Mouse (Mus musculus): ENCODE data around the gene Etl4. TPM values are rescaled to one million over a fixed set of nuclear protein-coding genes. Genes with fewer than 3 reads are reported as not detected.
"Not testable (repeated sequence)": the region's sequence is repeated elsewhere in the genome, so short reads cannot be mapped to it uniquely, and the experiment has no call there.

The Etl4 gene
- total and polyA plus RNA-seq, 2 experiments from 2014 or later: 6.4 to 14.8 TPM

DNA sequence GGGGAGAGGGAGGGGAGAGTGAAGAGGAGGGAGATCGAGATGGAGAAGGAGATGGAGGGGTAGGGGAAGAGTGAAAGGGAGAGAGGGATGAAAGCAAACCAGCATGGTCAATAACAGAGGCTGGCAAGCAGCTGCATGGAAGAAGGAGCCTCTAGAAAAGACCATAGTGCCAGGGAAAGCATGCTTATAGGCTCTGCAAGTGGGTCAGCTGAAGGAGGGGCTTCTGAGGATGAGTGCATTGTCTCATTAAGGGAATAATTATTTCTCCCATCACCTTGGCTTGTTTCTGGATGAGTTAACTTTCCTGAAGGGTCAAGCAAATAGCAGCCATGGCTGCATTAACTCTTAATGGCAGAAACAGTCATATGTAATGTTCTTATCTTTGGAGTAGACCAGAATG is 228.8 kb downstream of the Etl4 start:
- Histone ChIP-seq H3K4me1 (ENCODE audit: insufficient read depth, low read length) (no peaks in the 10 kb centered on the region), H3K9me3 (ENCODE audit: low read length) (no peaks in the 10 kb centered on the region), H3K4me3 (ENCODE audit: low read length) (no peak overlapping the region), H3K4me2 (ENCODE audit: low read depth, low read length) (no peak overlapping the region), H3K9ac (replicated peaks; ENCODE audit: low read length) (no peak overlapping the region), H3K27me3 (ENCODE audit: insufficient read depth, low read length) (no peaks in the 10 kb centered on the region), H3K27ac (no peak overlapping the region), H3K36me3 (ENCODE audit: insufficient read depth, low read length) (no peaks in the 10 kb centered on the region)
- no peak for DNase-seq (ENCODE audit: low spot score)
- WGBS: 58% methylated on average over 1 of the region's 1 CpGs
- no peak for TF ChIP-seq CTCF (IDR thresholded peaks at IDR 0.05; ENCODE audit: low read depth)
- no peak for ATAC-seq

DNA sequence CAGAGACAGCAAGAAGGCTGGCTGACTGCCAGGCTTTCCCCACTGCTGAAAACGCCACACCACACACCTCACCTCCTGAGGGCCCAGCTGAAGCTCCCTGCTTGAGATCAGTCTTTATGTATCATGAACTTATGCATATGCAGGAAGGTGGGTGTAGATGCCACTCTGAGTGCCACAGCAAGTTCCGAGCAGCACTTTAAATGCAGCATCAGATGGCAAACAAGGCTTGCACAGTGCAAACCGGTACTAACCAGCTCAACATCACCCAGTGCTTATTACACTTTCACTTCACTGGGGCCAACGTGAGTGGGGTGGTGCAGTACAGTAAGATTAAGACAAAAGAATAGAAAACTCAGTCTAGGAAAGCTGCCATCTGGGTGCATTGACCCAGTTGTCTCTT is 235.8 kb downstream of the Etl4 start:
- DNase-seq (ENCODE audit: low spot score) (no peak), ATAC-seq (peak; percentile 55; the same call in 1 of the 2 replicates)

DNA sequence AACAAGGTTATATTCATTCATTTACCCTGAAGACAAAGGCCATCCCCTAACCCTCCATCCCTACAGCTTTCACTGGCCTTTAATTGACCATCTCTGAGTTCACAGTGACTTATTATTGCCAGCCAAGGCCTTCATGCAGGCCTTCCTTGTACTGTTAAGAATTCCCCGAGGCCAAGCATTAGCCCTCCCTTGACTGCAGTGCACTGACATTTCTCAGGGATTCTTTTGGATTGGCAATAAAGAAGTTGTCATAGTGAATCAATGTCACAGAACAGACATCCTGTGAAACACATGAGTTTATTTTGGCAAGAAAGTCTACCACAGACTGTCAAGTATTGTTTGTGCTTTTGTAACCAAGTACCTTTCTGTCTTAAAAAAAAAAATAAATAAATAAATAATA is 257.5 kb downstream of the Etl4 start:
- no peak for TF ChIP-seq CTCF (IDR thresholded peaks at IDR 0.05; ENCODE audit: low read depth)
- Histone ChIP-seq H3K4me2 (ENCODE audit: low read depth, low read length) (no peak overlapping the region), H3K9ac (replicated peaks; ENCODE audit: low read length) (no peak overlapping the region), H3K36me3 (ENCODE audit: insufficient read depth, low read length) (no peaks in the 10 kb centered on the region), H3K27me3 (ENCODE audit: insufficient read depth, low read length) (no peaks in the 10 kb centered on the region), H3K4me1 (ENCODE audit: insufficient read depth, low read length) (no peaks in the 10 kb centered on the region), H3K4me3 (ENCODE audit: low read length) (no peak overlapping the region), H3K27ac (no peak overlapping the region), H3K9me3 (ENCODE audit: low read length) (no peaks in the 10 kb centered on the region)
- peak; percentile 61 for DNase-seq (ENCODE audit: low spot score)
- WGBS: 37% methylated on average over 1 of the region's 1 CpGs
- ATAC-seq: 0 out of 2 replicates have a peak, but pooled peaks have one; percentile 51

More for the DNA sequence above, 235.8 kb downstream of the Etl4 start:
- H3K27ac ChIP-seq: no peak overlapping the region
- WGBS: 51% methylated on average over 4 of the region's 4 CpGs
- 0 out of 2 replicates have a peak, but pooled peaks cover 4% of the 10 kb centered on the region for H3K4me1 ChIP-seq (ENCODE audit: insufficient read depth, low read length)
- no peak overlapping the region for H3K4me2 ChIP-seq (ENCODE audit: low read depth, low read length)
- no peak overlapping the region for H3K9ac ChIP-seq (replicated peaks; ENCODE audit: low read length)
- no peaks in the 10 kb centered on the region for H3K27me3 ChIP-seq (ENCODE audit: insufficient read depth, low read length)
- no peak overlapping the region for H3K4me3 ChIP-seq (ENCODE audit: low read length)
- H3K9me3 ChIP-seq (ENCODE audit: low read length): no peaks in the 10 kb centered on the region
- TF ChIP-seq CTCF (IDR thresholded peaks at IDR 0.05; ENCODE audit: low read depth): no peak
- H3K36me3 ChIP-seq (ENCODE audit: insufficient read depth, low read length): no peaks in the 10 kb centered on the region

DNA sequence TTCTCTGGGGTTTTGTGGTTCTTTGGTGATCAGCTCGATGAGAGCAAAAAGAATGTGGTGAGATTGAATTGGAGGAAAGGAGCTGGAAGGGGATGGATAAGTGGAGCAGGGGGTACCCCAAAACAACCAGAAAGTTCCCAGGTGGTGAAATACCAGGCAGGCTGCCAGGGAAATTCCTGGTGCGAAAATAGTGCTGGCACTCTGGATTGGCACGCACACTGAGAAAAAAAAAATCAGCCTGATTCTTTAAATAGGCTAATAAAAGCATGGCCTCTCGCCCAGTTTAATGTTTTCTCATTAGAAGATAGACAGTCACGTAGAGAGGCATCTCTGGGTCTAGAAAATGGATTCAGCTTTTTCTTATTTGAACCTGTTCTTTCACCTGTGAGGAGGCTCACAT is 258.0 kb downstream of the Etl4 start:
- no peaks in the 10 kb centered on the region for H3K27me3 ChIP-seq (ENCODE audit: insufficient read depth, low read length)
- TF ChIP-seq CTCF (IDR thresholded peaks at IDR 0.05; ENCODE audit: low read depth): no peak
- no peak overlapping the region for H3K4me3 ChIP-seq (ENCODE audit: low read length)
- no peak for ATAC-seq
- DNase-seq (ENCODE audit: low spot score): peak; percentile 12
- no peaks in the 10 kb centered on the region for H3K36me3 ChIP-seq (ENCODE audit: insufficient read depth, low read length)
- no peaks in the 10 kb centered on the region for H3K9me3 ChIP-seq (ENCODE audit: low read length)
- no peak overlapping the region for H3K27ac ChIP-seq
- H3K4me2 ChIP-seq (ENCODE audit: low read depth, low read length): no peak overlapping the region
- H3K9ac ChIP-seq (replicated peaks; ENCODE audit: low read length): no peak overlapping the region
- H3K4me1 ChIP-seq (ENCODE audit: insufficient read depth, low read length): no peaks in the 10 kb centered on the region
- WGBS: 39% methylated on average over 5 of the region's 5 CpGs

DNA sequence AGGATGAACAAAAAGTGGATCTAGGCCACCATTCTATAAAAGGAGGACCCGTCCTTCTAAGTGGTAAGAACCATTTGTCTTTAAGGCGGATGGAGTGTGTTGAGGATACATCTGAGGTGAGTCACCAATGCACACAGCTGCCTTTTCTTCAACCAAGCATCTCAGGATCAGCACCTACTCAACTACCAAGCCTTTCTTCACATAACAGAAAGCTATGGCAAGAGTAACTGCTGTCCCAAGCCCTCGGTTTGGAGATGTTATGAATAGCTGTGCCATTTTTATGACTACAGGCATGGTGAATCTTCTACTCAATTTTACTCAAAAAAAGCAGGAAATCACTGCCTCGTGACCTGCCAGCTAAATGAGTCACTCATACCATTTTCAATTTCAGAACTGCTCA is 258.6 kb downstream of the Etl4 start:
- Histone ChIP-seq H3K9me3 (ENCODE audit: low read length) (no peaks in the 10 kb centered on the region), H3K4me1 (ENCODE audit: insufficient read depth, low read length) (no peaks in the 10 kb centered on the region), H3K4me3 (ENCODE audit: low read length) (no peak overlapping the region), H3K27ac (no peak overlapping the region), H3K27me3 (ENCODE audit: insufficient read depth, low read length) (no peaks in the 10 kb centered on the region), H3K9ac (replicated peaks; ENCODE audit: low read length) (no peak overlapping the region), H3K36me3 (ENCODE audit: insufficient read depth, low read length) (no peaks in the 10 kb centered on the region), H3K4me2 (ENCODE audit: low read depth, low read length) (no peak overlapping the region)
- DNase-seq (ENCODE audit: low spot score) (no peak), ATAC-seq (no peak)
- WGBS: 86% methylated on average over 4 of the region's 4 CpGs
- no peak for TF ChIP-seq CTCF (IDR thresholded peaks at IDR 0.05; ENCODE audit: low read depth)

DNA sequence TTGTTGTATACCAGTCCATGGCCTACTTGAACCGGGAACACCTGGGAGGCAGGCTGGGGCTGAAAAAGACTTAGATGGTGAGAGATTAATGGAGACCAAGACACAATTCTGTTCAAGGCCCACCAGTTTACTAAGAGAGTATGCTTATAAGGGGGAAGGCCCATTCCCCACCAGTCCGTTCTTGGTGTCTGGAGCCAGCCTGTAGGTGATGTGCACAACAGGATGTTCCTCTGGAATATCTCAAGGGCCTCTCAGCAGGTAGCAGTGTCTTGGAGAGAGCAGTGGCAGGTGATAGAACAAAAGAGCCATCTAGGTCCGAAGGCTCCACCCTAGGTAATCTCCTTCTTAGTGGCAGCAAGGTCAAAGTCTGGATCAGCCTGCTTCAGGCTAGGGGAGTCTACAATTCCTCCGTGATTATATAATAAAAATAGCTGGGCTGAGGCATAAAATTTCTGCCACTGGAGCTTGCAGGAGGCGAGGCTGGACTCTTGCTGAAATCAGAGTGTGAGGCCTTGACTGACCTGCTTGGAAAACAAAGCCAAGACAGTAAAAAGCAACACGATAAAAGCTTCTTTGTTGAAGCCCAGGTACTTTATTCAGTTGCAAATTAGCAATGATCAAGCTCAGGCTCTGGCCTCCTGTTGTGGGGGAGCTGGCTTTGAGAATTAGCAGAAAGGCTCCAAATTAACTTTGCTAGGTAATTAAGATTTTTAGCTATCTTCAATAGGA is 267.0 kb downstream of the Etl4 start:
- not testable (repeated sequence) for H3K9me3 ChIP-seq (ENCODE audit: low read length); DNase-seq (ENCODE audit: low spot score); H3K4me3 ChIP-seq (ENCODE audit: low read length); H3K4me2 ChIP-seq (ENCODE audit: low read depth, low read length); H3K27me3 ChIP-seq (ENCODE audit: insufficient read depth, low read length); H3K27ac ChIP-seq; ATAC-seq; H3K36me3 ChIP-seq (ENCODE audit: insufficient read depth, low read length); H3K4me1 ChIP-seq (ENCODE audit: insufficient read depth, low read length); H3K9ac ChIP-seq (replicated peaks; ENCODE audit: low read length)
- WGBS: 79% methylated on average over 6 of the region's 6 CpGs

DNA sequence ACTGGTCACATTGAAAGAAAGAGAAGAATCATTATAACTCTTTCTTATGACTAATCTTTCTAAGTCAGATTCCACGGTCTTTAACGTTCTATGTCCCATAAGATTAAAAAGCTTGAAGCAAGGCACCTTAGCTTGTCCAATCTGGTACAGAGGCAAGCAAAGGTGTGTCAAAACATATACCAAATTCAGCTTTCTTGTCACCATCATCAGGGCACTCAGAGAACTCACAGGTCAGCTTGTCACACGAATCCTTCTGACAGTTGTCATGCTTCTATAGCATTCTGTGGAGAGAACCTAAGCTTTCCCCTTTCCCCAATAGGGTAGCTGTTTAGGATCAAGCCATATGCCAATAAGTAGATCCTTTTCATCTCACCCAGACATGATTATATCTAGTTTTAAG is 267.7 kb downstream of the Etl4 start:
- not testable (repeated sequence) for H3K27me3 ChIP-seq (ENCODE audit: insufficient read depth, low read length); H3K27ac ChIP-seq; H3K9ac ChIP-seq (replicated peaks; ENCODE audit: low read length); H3K4me3 ChIP-seq (ENCODE audit: low read length); DNase-seq (ENCODE audit: low spot score); H3K4me1 ChIP-seq (ENCODE audit: insufficient read depth, low read length); H3K36me3 ChIP-seq (ENCODE audit: insufficient read depth, low read length); H3K9me3 ChIP-seq (ENCODE audit: low read length); ATAC-seq; H3K4me2 ChIP-seq (ENCODE audit: low read depth, low read length)
- WGBS: 92% methylated on average over 3 of the region's 3 CpGs

DNA sequence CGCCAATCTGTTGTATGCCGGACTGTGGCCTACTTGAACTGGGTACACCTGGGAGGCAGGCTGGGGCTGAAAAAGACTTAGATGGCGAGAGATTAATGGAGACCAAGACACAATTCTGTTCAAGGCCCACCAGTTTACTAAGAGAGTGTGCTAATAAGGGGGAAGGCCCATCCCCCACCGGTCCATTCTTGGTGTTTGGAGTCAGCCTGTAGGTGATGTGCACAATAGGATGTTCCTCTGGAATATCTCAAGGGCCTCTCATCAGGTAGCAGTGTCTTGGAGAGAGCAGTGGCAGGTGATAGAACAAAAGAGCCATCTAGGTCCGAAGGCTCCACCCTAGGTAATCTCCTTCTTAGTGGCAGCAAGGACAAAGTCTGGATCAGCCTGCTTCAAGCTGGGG is 271.0 kb downstream of the Etl4 start:
- not testable (repeated sequence) for H3K4me3 ChIP-seq (ENCODE audit: low read length); H3K27ac ChIP-seq; H3K4me1 ChIP-seq (ENCODE audit: insufficient read depth, low read length); ATAC-seq; H3K36me3 ChIP-seq (ENCODE audit: insufficient read depth, low read length); H3K27me3 ChIP-seq (ENCODE audit: insufficient read depth, low read length); H3K9me3 ChIP-seq (ENCODE audit: low read length); DNase-seq (ENCODE audit: low spot score); H3K9ac ChIP-seq (replicated peaks; ENCODE audit: low read length); H3K4me2 ChIP-seq (ENCODE audit: low read depth, low read length)
- WGBS: 91% methylated on average over 5 of the region's 5 CpGs

DNA sequence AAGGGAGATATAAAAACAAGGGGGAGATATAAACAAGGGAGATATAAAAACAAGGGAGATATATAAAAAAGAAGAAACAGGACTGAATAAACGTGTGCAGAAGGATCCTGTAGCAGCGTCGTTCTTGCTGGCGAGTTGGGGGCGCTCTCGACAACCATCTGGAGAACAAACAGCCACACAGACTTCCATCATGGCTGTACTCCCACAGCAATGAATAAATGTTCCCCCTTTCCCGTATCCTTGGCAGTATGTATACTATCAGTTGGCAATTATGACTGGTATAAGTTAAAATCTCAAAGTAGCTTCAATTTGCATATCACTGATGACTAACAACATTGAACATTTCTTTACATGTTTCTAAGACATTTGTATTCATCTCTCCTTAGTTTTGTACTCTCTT is 277.6 kb downstream of the Etl4 start:
- 93% methylated on average over 7 of the region's 7 CpGs for WGBS
- not testable (repeated sequence) for H3K36me3 ChIP-seq (ENCODE audit: insufficient read depth, low read length); ATAC-seq; DNase-seq (ENCODE audit: low spot score); H3K9me3 ChIP-seq (ENCODE audit: low read length); H3K27ac ChIP-seq; H3K27me3 ChIP-seq (ENCODE audit: insufficient read depth, low read length); H3K4me2 ChIP-seq (ENCODE audit: low read depth, low read length); H3K4me1 ChIP-seq (ENCODE audit: insufficient read depth, low read length); H3K4me3 ChIP-seq (ENCODE audit: low read length); H3K9ac ChIP-seq (replicated peaks; ENCODE audit: low read length)
